Mouse (Mus musculus) forebrain, embryonic 10.5 days (tissue): ENCODE results near the gene Fam198a. TPM values are rescaled to one million over a fixed set of nuclear protein-coding genes. Genes with fewer than 3 reads are reported as not detected.

ENCODE experiments used
- DNase-seq: peaks from one replicate; pipeline ENCODE4 v3.0.0-alpha.2; 2017; ENCODE audit warnings: low spot score; ENCODE audit errors: extremely low spot score
- H3K27ac ChIP-seq: fragments of 300-500 bp; sonication (generic); 2 replicates; pipeline ENCODE4 v1.5.1; 2016; ENCODE audit warnings: mild to moderate bottlenecking
- H3K27me3 ChIP-seq: fragments of 300-500 bp; sonication (generic); 2 replicates; pipeline ENCODE4 v1.6.1; 2016; ENCODE audit warnings: mild to moderate bottlenecking; ENCODE audit not compliant: poor library complexity, severe bottlenecking
- H3K36me3 ChIP-seq: fragments of 300-500 bp; sonication (generic); replicated peaks from 2 replicates; pipeline ENCODE4 v1.6.1; 2016; ENCODE audit warnings: mild to moderate bottlenecking, moderate library complexity
- H3K4me1 ChIP-seq: fragments of 300-500 bp; sonication (generic); 2 replicates; pipeline ENCODE4 v1.6.1; 2016
- H3K4me3 ChIP-seq: fragments of 300-500 bp; sonication (generic); 2 replicates; pipeline ENCODE4 v1.5.1; 2016; ENCODE audit warnings: mild to moderate bottlenecking, moderate library complexity
- H3K9me3 ChIP-seq: fragments of 300-500 bp; sonication (generic); 2 replicates; pipeline ENCODE4 v1.6.1; 2016; ENCODE audit warnings: mild to moderate bottlenecking, moderate library complexity
- WGBS: fragments of 180-500 bp; shearing (Covaris S2); methylation state at CpG from one replicate; pipeline ENCODE4 v1.1.7; 2016; 5-methylcytosine and 5-hydroxymethylcytosine counted together
- polyA plus RNA-seq: library from polyadenylated mRNA; unstranded; fragments of >200 nt; fragmentation: Nextera tagmentation; extraction: Ambion mirVana; gene quantifications from 2 replicates; pipeline ENCODE4 v1.2.1, GENCODE M21; 2016

Fam198a gene
- polyA plus RNA-seq, 1 experiment from 2014 or later, result 0.58 TPM

DNA sequence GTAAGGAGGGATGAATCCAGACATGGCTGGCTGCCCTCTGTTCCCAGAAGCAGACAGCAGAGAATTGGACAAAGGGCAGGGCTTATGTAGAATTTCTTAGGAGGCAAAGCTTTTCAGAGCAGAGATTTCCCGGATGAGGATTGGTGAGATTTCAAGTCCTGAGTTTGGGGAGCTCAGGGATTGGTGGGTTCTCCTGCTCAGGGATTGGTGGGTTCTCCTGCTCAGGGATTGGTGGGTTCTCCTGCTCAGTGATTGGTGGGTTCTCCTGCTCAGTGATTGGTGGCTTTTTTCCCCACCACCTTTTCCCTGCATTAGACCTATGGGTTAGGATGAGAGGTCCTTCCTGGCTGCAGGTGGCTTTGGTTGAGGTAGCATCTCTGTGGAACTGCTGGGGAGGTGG is 13.8 kb upstream of the Fam198a start:
- H3K4me3 ChIP-seq, result peak overlapping the region; percentile 55; the same call in 1 of the 2 replicates
- peak overlapping the region; percentile 27; the same call in 1 of the 2 replicates for H3K27ac ChIP-seq
- 91% methylated on average over 1 of the region's 1 CpGs for WGBS
- H3K36me3 ChIP-seq, result peaks cover 5% of the 10 kb centered on the region; the same call in 1 of the 2 replicates
- peaks cover 7% of the 10 kb centered on the region; the same call in 1 of the 2 replicates for H3K4me1 ChIP-seq
- H3K9me3 ChIP-seq, result no peaks in the 10 kb centered on the region
- H3K27me3 ChIP-seq, result no peaks in the 10 kb centered on the region
- DNase-seq, result no peak

- DNase-seq, result no peak
- Histone ChIP-seq H3K36me3 (peaks cover 5% of the 10 kb centered on the region; the same call in 1 of the 2 replicates), H3K27me3 (no peaks in the 10 kb centered on the region), H3K4me1 (peaks cover 7% of the 10 kb centered on the region; the same call in 1 of the 2 replicates), H3K27ac (peak overlapping the region; percentile 85), H3K9me3 (no peaks in the 10 kb centered on the region), H3K4me3 (peak overlapping the region; percentile 55)
- 76% methylated on average over 6 of the region's 6 CpGs for WGBS
Measured at GRCm38 (mm10) chr9:121937451-121937864, 13.3 kb upstream of the Fam198a start.

DNA sequence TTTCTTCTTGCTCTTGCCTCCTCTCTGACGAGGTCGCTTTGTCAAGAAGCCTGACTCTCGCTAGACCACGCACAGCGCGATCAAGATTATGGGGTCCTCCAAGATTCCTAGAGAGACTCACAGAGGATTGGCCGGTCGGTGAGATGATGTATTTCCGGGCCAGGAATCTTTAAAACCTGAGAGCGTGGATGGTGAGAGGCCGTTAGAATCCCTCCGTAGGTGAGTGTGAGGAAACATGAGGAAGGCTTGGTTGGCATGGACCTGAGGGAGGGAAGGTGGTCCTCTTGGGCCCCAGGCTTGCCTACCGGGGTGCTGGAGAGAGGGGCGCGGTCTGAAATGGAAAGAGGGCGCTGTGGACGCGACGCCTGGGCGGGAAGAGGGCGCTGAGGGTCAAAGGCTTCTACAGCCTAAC is 12.8 kb upstream of the Fam198a start:
- H3K4me1 ChIP-seq, result peaks cover 7% of the 10 kb centered on the region; the same call in 1 of the 2 replicates
- 60% methylated on average over 21 of the region's 21 CpGs for WGBS
- no peaks in the 10 kb centered on the region for H3K27me3 ChIP-seq
- no peaks in the 10 kb centered on the region for H3K9me3 ChIP-seq
- peak; percentile 33 for DNase-seq
- peak overlapping the region; percentile 55 for H3K4me3 ChIP-seq
- H3K27ac ChIP-seq, result peak overlapping the region; percentile 85
- H3K36me3 ChIP-seq, result peaks cover 7% of the 10 kb centered on the region; the same call in 1 of the 2 replicates

GRCm38 (mm10) chr9:121943005-121943404 is 7.8 kb upstream of the Fam198a start:
- Histone ChIP-seq H3K4me1 (no peaks in the 10 kb centered on the region), H3K4me3 (no peak overlapping the region), H3K9me3 (no peaks in the 10 kb centered on the region), H3K36me3 (peaks cover 21% of the 10 kb centered on the region; the same call in 1 of the 2 replicates), H3K27me3 (no peaks in the 10 kb centered on the region), H3K27ac (no peak overlapping the region)
- 91% methylated on average over 3 of the region's 3 CpGs for WGBS
- DNase-seq, result no peak

- Histone ChIP-seq H3K36me3 (peaks cover 21% of the 10 kb centered on the region; the same call in 1 of the 2 replicates), H3K4me3 (no peak overlapping the region), H3K9me3 (no peaks in the 10 kb centered on the region), H3K27me3 (no peaks in the 10 kb centered on the region), H3K4me1 (no peaks in the 10 kb centered on the region), H3K27ac (no peak overlapping the region)
- DNase-seq, result no peak
- WGBS, result 80% methylated on average over 3 of the region's 3 CpGs
Measured at GRCm38 (mm10) chr9:121943628-121944027, 7.2 kb upstream of the Fam198a start.

GRCm38 (mm10) chr9:121947784-121948183 is 3.0 kb upstream of the Fam198a start:
- Histone ChIP-seq H3K36me3 (peaks cover 16% of the 10 kb centered on the region; the same call in 1 of the 2 replicates), H3K27ac (no peak overlapping the region), H3K4me3 (no peak overlapping the region), H3K4me1 (peaks cover 11% of the 10 kb centered on the region), H3K27me3 (no peaks in the 10 kb centered on the region), H3K9me3 (no peaks in the 10 kb centered on the region)
- peak; percentile 30 for DNase-seq
- 11% methylated on average over 4 of the region's 4 CpGs for WGBS

DNA sequence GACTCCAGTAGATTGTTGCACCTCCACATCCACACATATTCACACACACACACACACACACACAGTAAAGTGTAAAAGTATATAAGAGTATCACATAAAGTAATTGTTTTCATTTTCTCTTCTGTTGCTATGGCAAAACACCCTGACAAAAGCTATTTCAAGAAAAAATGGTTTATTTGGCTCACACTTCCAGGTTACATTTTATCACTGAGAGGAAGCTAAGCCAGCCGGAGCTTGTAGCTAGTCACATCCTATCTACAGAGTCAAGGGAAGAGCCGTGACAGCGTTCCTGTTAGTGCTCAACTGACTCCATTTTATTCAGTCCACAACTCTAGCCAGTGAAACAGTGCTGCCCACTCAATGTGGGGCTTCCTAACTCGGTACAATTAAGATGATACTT is 2.4 kb upstream of the Fam198a start:
- H3K27ac ChIP-seq, result no peak overlapping the region
- DNase-seq, result no peak
- no peaks in the 10 kb centered on the region for H3K9me3 ChIP-seq
- no peak overlapping the region for H3K4me3 ChIP-seq
- H3K27me3 ChIP-seq, result no peaks in the 10 kb centered on the region
- 83% methylated on average over 4 of the region's 4 CpGs for WGBS
- H3K36me3 ChIP-seq, result peaks cover 10% of the 10 kb centered on the region; the same call in 1 of the 2 replicates
- peaks cover 11% of the 10 kb centered on the region for H3K4me1 ChIP-seq

GRCm38 (mm10) chr9:121951114-121951423 is 281 bp downstream of the Fam198a start:
- peak overlapping the region; percentile 31 for H3K4me3 ChIP-seq
- 36% methylated on average over 4 of the region's 4 CpGs for WGBS

GRCm38 (mm10) chr9:121952596-121952995 is 1.8 kb downstream of the Fam198a start:
- Histone ChIP-seq H3K27me3 (no peaks in the 10 kb centered on the region), H3K4me1 (peaks cover 17% of the 10 kb centered on the region), H3K9me3 (no peaks in the 10 kb centered on the region), H3K36me3 (no peaks in the 10 kb centered on the region), H3K27ac (no peak overlapping the region), H3K4me3 (no peak overlapping the region)
- no peak for DNase-seq
- 90% methylated on average over 6 of the region's 6 CpGs for WGBS

More at GRCm38 (mm10) chr9:121951114-121951423, 281 bp downstream of the Fam198a start:
- no peak for DNase-seq
- H3K27ac ChIP-seq, result peak overlapping the region; percentile 74
- H3K9me3 ChIP-seq, result no peaks in the 10 kb centered on the region
- H3K27me3 ChIP-seq, result no peaks in the 10 kb centered on the region
- peaks cover 14% of the 10 kb centered on the region for H3K4me1 ChIP-seq
- H3K36me3 ChIP-seq, result no peaks in the 10 kb centered on the region

DNA sequence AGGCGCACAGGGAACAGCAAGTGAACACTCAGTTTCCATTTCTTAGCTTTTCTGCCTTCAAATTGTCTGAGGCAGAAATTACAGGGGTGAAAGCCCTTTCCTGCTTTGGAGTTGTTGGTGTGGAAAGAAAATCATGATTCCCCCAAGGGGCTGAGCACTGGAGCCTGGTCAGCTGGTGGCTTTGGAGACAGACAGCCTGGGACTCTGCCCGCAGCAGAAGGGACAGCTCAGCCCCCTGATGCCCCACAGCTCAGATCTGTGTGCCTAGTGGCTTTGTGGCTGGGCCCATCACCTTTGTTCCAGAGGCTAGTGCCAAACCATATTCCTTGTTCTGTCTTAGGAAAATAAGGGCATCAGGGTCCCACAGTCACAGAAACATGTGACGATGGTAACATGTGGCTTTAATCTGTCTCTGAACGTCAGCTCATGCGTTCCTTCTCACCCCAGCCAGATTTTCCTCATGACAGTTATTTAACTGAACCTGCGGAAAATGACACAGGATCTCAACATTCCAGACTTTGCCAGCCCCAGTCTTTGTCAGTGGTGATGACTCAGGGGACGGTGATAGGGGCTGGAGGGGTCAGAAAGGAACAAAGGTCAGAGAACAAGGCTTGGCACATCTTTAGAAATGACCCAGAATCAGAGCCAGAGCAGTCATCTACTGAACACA is 9.3 kb downstream of the Fam198a start:
- H3K27me3 ChIP-seq, result no peaks in the 10 kb centered on the region
- no peak overlapping the region for H3K4me3 ChIP-seq
- H3K36me3 ChIP-seq, result no peaks in the 10 kb centered on the region
- H3K27ac ChIP-seq, result peak overlapping the region; percentile 11; the same call in 1 of the 2 replicates
- no peak for DNase-seq
- 63% methylated on average over 7 of the region's 7 CpGs for WGBS
- no peaks in the 10 kb centered on the region for H3K9me3 ChIP-seq
- H3K4me1 ChIP-seq, result peaks cover 27% of the 10 kb centered on the region

- no peak overlapping the region for H3K27ac ChIP-seq
- 93% methylated on average over 7 of the region's 7 CpGs for WGBS
- H3K4me3 ChIP-seq, result no peak overlapping the region
- H3K27me3 ChIP-seq, result no peaks in the 10 kb centered on the region
- H3K9me3 ChIP-seq, result no peaks in the 10 kb centered on the region
- H3K4me1 ChIP-seq, result peaks cover 11% of the 10 kb centered on the region
- no peaks in the 10 kb centered on the region for H3K36me3 ChIP-seq
- no peak for DNase-seq
Measured at GRCm38 (mm10) chr9:121964941-121965340, 14.2 kb downstream of the Fam198a start.

- H3K27ac ChIP-seq, result no peak overlapping the region
- H3K4me1 ChIP-seq, result no peaks in the 10 kb centered on the region
- H3K36me3 ChIP-seq, result no peaks in the 10 kb centered on the region
- no peaks in the 10 kb centered on the region for H3K27me3 ChIP-seq
- no peak for DNase-seq
- H3K9me3 ChIP-seq, result no peaks in the 10 kb centered on the region
- no peak overlapping the region for H3K4me3 ChIP-seq
- WGBS, result 88% methylated on average over 5 of the region's 5 CpGs
Measured at GRCm38 (mm10) chr9:121968258-121968657, 17.5 kb downstream of the Fam198a start.

DNA sequence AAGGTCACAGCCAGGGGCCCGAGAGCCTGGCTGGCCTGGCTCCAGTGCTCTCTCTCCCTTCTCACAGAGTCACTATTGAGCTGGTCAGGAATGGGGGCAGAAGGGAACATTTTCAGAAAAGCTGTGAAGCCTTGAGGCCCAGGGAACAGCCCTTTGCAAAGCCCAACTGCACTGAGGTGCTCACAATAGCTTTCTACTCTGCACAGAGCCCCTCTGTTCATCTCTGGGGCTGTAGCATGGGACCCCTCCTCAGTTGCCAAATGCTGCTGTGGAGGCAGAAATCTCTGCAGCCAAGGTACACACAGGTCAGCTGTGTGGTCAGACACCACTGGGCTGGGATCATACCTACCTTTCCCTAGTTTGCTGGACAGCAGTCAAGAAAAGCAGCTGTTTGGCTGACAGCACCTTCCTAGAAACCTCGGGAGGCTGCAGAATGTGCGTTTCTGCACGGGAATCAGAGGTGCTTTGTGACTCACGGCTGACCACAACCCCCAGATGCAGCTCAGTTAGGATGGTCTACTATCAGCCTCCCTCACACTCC is 19.1 kb downstream of the Fam198a start:
- Histone ChIP-seq H3K27me3 (no peaks in the 10 kb centered on the region), H3K9me3 (no peaks in the 10 kb centered on the region), H3K27ac (no peak overlapping the region), H3K4me3 (no peak overlapping the region), H3K36me3 (no peaks in the 10 kb centered on the region), H3K4me1 (no peaks in the 10 kb centered on the region)
- 77% methylated on average over 5 of the region's 5 CpGs for WGBS
- no peak for DNase-seq
